Mouse (Mus musculus) hindbrain, embryonic 11.5 days (tissue): Measurements from ENCODE around the gene Zbtb17. TPM values are rescaled to one million over a fixed set of nuclear protein-coding genes. Genes with fewer than 3 reads are reported as not detected.

ENCODE experiments used
- ATAC-seq: fragments of 200-750 bp; cut with Nextera tagmentation; 2 replicates; pipeline ENCODE4 v1.8.0; 2017; ENCODE audit warnings: mild to moderate bottlenecking, moderate TSS enrichment, moderate library complexity; ENCODE audit not compliant: low FRiP score
- DNase-seq: peaks from one replicate; pipeline ENCODE4 v3.0.0-alpha.2; 2015; ENCODE audit warnings: low spot score
- H3K27ac ChIP-seq: fragments of 300-500 bp; sonication (generic); 2 replicates; pipeline ENCODE4 v1.5.1; 2014; ENCODE audit warnings: mild to moderate bottlenecking, low read depth, low read length
- H3K27me3 ChIP-seq: fragments of 300-500 bp; sonication (generic); 2 replicates; pipeline ENCODE4 v1.6.1; 2014; ENCODE audit warnings: mild to moderate bottlenecking, low read length, moderate library complexity, mixed read lengths; ENCODE audit not compliant: control insufficient read depth, insufficient read depth
- H3K36me3 ChIP-seq: fragments of 300-500 bp; sonication (generic); 2 replicates; pipeline ENCODE4 v1.6.1; 2014; ENCODE audit warnings: mild to moderate bottlenecking, low read length, moderate library complexity, mixed read lengths; ENCODE audit not compliant: control insufficient read depth, insufficient read depth
- H3K4me1 ChIP-seq: fragments of 300-500 bp; sonication (generic); replicated peaks from 2 replicates; pipeline ENCODE4 v1.6.1; 2014; ENCODE audit warnings: low read length, mixed read lengths; ENCODE audit not compliant: control insufficient read depth, insufficient read depth
- H3K4me2 ChIP-seq: fragments of 300-500 bp; sonication (generic); replicated peaks from 2 replicates; pipeline ENCODE4 v1.6.1; 2014; ENCODE audit warnings: mild to moderate bottlenecking, low read depth, low read length
- H3K4me3 ChIP-seq: fragments of 300-500 bp; sonication (generic); 2 replicates; pipeline ENCODE4 v1.5.1; 2014; ENCODE audit warnings: low read depth, low read length
- H3K9ac ChIP-seq: fragments of 300-500 bp; sonication (generic); 2 replicates; pipeline ENCODE4 v1.6.1; 2014; ENCODE audit warnings: low read depth, low read length
- H3K9me3 ChIP-seq: fragments of 300-500 bp; sonication (generic); 2 replicates; pipeline ENCODE4 v1.6.1; 2016; ENCODE audit warnings: low read length; ENCODE audit not compliant: control insufficient read depth
- WGBS: fragments of 180-500 bp; shearing (Covaris S2); extraction: QIAGEN DNeasy Blood & Tissue Kit; methylation state at CpG from one replicate; pipeline ENCODE4 v1.1.7; 2014; 5-methylcytosine and 5-hydroxymethylcytosine counted together
- polyA plus RNA-seq: library from polyadenylated mRNA; unstranded; fragments of >200 nt; fragmentation: Nextera tagmentation; extraction: Ambion mirVana; gene quantifications from 2 replicates; pipeline ENCODE4 v1.2.1, GENCODE M21; 2014

The Zbtb17 gene
- polyA plus RNA-seq, 1 experiment from 2014 or later, result 38.9 TPM

GRCm38 (mm10) chr4:141467581-141467927, 23.1 kb downstream of the Zbtb17 start:
- WGBS, result 85% methylated on average over 6 of the region's 6 CpGs
- no peak for ATAC-seq
- no peak for DNase-seq

GRCm38 (mm10) chr4:141468576-141468975, 24.1 kb downstream of the Zbtb17 start:
- no peak overlapping the region for H3K4me3 ChIP-seq
- no peak overlapping the region for H3K9ac ChIP-seq
- H3K36me3 ChIP-seq, result peaks cover 46% of the 10 kb centered on the region
- H3K9me3 ChIP-seq, result no peaks in the 10 kb centered on the region
- no peaks in the 10 kb centered on the region for H3K4me1 ChIP-seq
- no peak for ATAC-seq
- WGBS, result 78% methylated on average over 10 of the region's 10 CpGs
- DNase-seq, result no peak
- H3K4me2 ChIP-seq, result no peak overlapping the region
- H3K27me3 ChIP-seq, result no peaks in the 10 kb centered on the region
- no peak overlapping the region for H3K27ac ChIP-seq

More at GRCm38 (mm10) chr4:141467581-141467927, 23.1 kb downstream of the Zbtb17 start:
- no peak overlapping the region for H3K4me2 ChIP-seq
- no peaks in the 10 kb centered on the region for H3K4me1 ChIP-seq
- no peak overlapping the region for H3K27ac ChIP-seq
- peaks cover 46% of the 10 kb centered on the region for H3K36me3 ChIP-seq
- H3K4me3 ChIP-seq, result no peak overlapping the region
- no peaks in the 10 kb centered on the region for H3K27me3 ChIP-seq
- no peaks in the 10 kb centered on the region for H3K9me3 ChIP-seq
- H3K9ac ChIP-seq, result no peak overlapping the region

GRCm38 (mm10) chr4:141469343-141469742, 24.9 kb downstream of the Zbtb17 start:
- H3K27ac ChIP-seq, result no peak overlapping the region
- no peaks in the 10 kb centered on the region for H3K9me3 ChIP-seq
- no peak for DNase-seq
- H3K9ac ChIP-seq, result no peak overlapping the region
- peaks cover 46% of the 10 kb centered on the region for H3K36me3 ChIP-seq
- no peaks in the 10 kb centered on the region for H3K27me3 ChIP-seq
- H3K4me3 ChIP-seq, result no peak overlapping the region
- H3K4me2 ChIP-seq, result no peak overlapping the region
- 90% methylated on average over 9 of the region's 9 CpGs for WGBS
- ATAC-seq, result no peak
- H3K4me1 ChIP-seq, result no peaks in the 10 kb centered on the region

- no peak overlapping the region for H3K9ac ChIP-seq
- H3K9me3 ChIP-seq, result no peaks in the 10 kb centered on the region
- H3K36me3 ChIP-seq, result peaks cover 47% of the 10 kb centered on the region
- no peak overlapping the region for H3K4me2 ChIP-seq
- no peaks in the 10 kb centered on the region for H3K4me1 ChIP-seq
- WGBS, result 94% methylated on average over 16 of the region's 16 CpGs
- 0 out of 2 replicates have a peak, but pooled peaks have one; percentile 13 for ATAC-seq
- H3K27ac ChIP-seq, result no peak overlapping the region
- no peak overlapping the region for H3K4me3 ChIP-seq
- H3K27me3 ChIP-seq, result no peaks in the 10 kb centered on the region
- DNase-seq, result no peak
Measured at GRCm38 (mm10) chr4:141471491-141471890, 27.0 kb downstream of the Zbtb17 start.

GRCm38 (mm10) chr4:141472641-141473321, 28.3 kb downstream of the Zbtb17 start:
- H3K4me2 ChIP-seq, result no peak overlapping the region
- no peaks in the 10 kb centered on the region for H3K9me3 ChIP-seq
- no peaks in the 10 kb centered on the region for H3K4me1 ChIP-seq
- no peak overlapping the region for H3K4me3 ChIP-seq
- ATAC-seq (no peak; the same call in 1 of the 2 replicates), DNase-seq (peak; percentile 51)
- no peak overlapping the region for H3K9ac ChIP-seq
- peaks cover 42% of the 10 kb centered on the region for H3K36me3 ChIP-seq
- H3K27ac ChIP-seq, result peak overlapping the region; percentile 30; the same call in 1 of the 2 replicates
- WGBS, result 66% methylated on average over 32 of the region's 32 CpGs
- H3K27me3 ChIP-seq, result no peaks in the 10 kb centered on the region

GRCm38 (mm10) chr4:141474431-141474830, 30.0 kb downstream of the Zbtb17 start:
- no peak for DNase-seq
- Histone ChIP-seq H3K9me3 (no peaks in the 10 kb centered on the region), H3K4me3 (no peak overlapping the region), H3K9ac (no peak overlapping the region), H3K4me1 (no peaks in the 10 kb centered on the region), H3K4me2 (no peak overlapping the region), H3K27ac (no peak overlapping the region), H3K27me3 (no peaks in the 10 kb centered on the region), H3K36me3 (peaks cover 49% of the 10 kb centered on the region)
- 93% methylated on average over 19 of the region's 19 CpGs for WGBS
- no peak for ATAC-seq

GRCm38 (mm10) chr4:141477681-141478102, 33.2 kb downstream of the Zbtb17 start:
- DNase-seq (no peak), ATAC-seq (no peak)
- no peak overlapping the region for H3K9ac ChIP-seq
- WGBS, result 93% methylated on average over 16 of the region's 16 CpGs
- peaks cover 31% of the 10 kb centered on the region for H3K36me3 ChIP-seq
- H3K4me2 ChIP-seq, result no peak overlapping the region
- H3K27me3 ChIP-seq, result no peaks in the 10 kb centered on the region
- H3K27ac ChIP-seq, result no peak overlapping the region
- H3K4me3 ChIP-seq, result no peak overlapping the region
- H3K9me3 ChIP-seq, result no peaks in the 10 kb centered on the region
- no peaks in the 10 kb centered on the region for H3K4me1 ChIP-seq

- WGBS, result 92% methylated on average over 23 of the region's 23 CpGs
- Histone ChIP-seq H3K4me2 (no peak overlapping the region), H3K9ac (no peak overlapping the region), H3K9me3 (no peaks in the 10 kb centered on the region), H3K27ac (no peak overlapping the region), H3K4me1 (no peaks in the 10 kb centered on the region), H3K27me3 (no peaks in the 10 kb centered on the region), H3K36me3 (peaks cover 33% of the 10 kb centered on the region), H3K4me3 (no peak overlapping the region)
- DNase-seq (no peak), ATAC-seq (no peak)
Measured at GRCm38 (mm10) chr4:141478225-141478624, 33.8 kb downstream of the Zbtb17 start.

GRCm38 (mm10) chr4:141478794-141479193, 34.3 kb downstream of the Zbtb17 start:
- no peak for DNase-seq
- Histone ChIP-seq H3K27me3 (no peaks in the 10 kb centered on the region), H3K4me1 (no peaks in the 10 kb centered on the region), H3K27ac (no peak overlapping the region), H3K4me3 (no peak overlapping the region), H3K36me3 (peaks cover 35% of the 10 kb centered on the region), H3K9me3 (no peaks in the 10 kb centered on the region), H3K9ac (no peak overlapping the region), H3K4me2 (no peak overlapping the region)
- 94% methylated on average over 32 of the region's 32 CpGs for WGBS
- no peak for ATAC-seq
